Mouse (Mus musculus) MEL (cell line): Measurements from ENCODE around the gene Lrrc3c. TPM values are rescaled to one million over a fixed set of nuclear protein-coding genes. Genes with fewer than 3 reads are reported as not detected.

Experiments
- DNase-seq: peaks from one replicate; pipeline ENCODE4 v3.0.0; 2011; ENCODE audit warnings: low read depth, low spot score
- H3K27ac ChIP-seq: 2 replicates; pipeline ENCODE4 v1.5.1; 2012; ENCODE audit warnings: low read depth, mild to moderate bottlenecking, control low read depth, low read length, moderate library complexity; ENCODE audit not compliant: control insufficient read depth
- H3K27me3 ChIP-seq, 2 experiments: fragments of 150-350 bp in 1 of 2; sonication (generic) in 1 of 2; 2 replicates each; pipeline ENCODE4 v1.6.1; 2012; ENCODE audit warnings: low read length in 2 of 2, mild to moderate bottlenecking in 2 of 2, improper control_type of control experiment in 1 of 2, moderate library complexity in 1 of 2; ENCODE audit not compliant: insufficient read depth in 2 of 2, control insufficient read depth in 1 of 2
- H3K36me3 ChIP-seq, 2 experiments: 2 replicates each; pipeline ENCODE4 v1.6.1; 2012 to 2014; ENCODE audit warnings: low read length in 2 of 2, improper control_type of control experiment in 1 of 2, inconsistent platforms in 1 of 2, mild to moderate bottlenecking in 1 of 2; ENCODE audit not compliant: insufficient read depth in 2 of 2, control insufficient read depth in 1 of 2
- H3K4me1 ChIP-seq, 2 experiments: fragments of 150-350 bp in 1 of 2; sonication (generic) in 1 of 2; 2 replicates each; pipeline ENCODE4 v1.6.1; 2012; ENCODE audit warnings: low read length in 2 of 2, improper control_type of control experiment in 1 of 2, mild to moderate bottlenecking in 1 of 2; ENCODE audit not compliant: insufficient read depth in 2 of 2, control insufficient read depth in 1 of 2
- H3K4me3 ChIP-seq, 2 experiments: fragments of 150-350 bp in 1 of 2; sonication (generic) in 1 of 2; 2 replicates each; pipeline ENCODE4 v1.5.1; 2012; ENCODE audit warnings: low read depth in 2 of 2, low read length in 2 of 2, mild to moderate bottlenecking in 2 of 2, moderate library complexity in 2 of 2, control low read depth in 1 of 2, improper control_type of control experiment in 1 of 2; ENCODE audit not compliant: control insufficient read depth in 1 of 2, insufficient read depth in 1 of 2
- H3K79me2 ChIP-seq: 2 replicates; pipeline ENCODE4 v1.6.1; 2012; ENCODE audit warnings: mild to moderate bottlenecking, low read length, moderate library complexity; ENCODE audit not compliant: control insufficient read depth, poor library complexity, insufficient read depth
- H3K9ac ChIP-seq: 2 replicates; pipeline ENCODE4 v1.6.1; 2012; ENCODE audit warnings: low read depth, mild to moderate bottlenecking, control low read depth, low read length, moderate library complexity; ENCODE audit not compliant: control insufficient read depth, poor library complexity, severe bottlenecking
- H3K9me3 ChIP-seq: fragments of 150-350 bp; sonication (generic); replicated peaks from 2 replicates; pipeline ENCODE4 v1.6.1; 2012; ENCODE audit warnings: mild to moderate bottlenecking, low read length, improper control_type of control experiment, moderate library complexity; ENCODE audit not compliant: insufficient read depth
- BHLHE40 ChIP-seq: IDR thresholded peaks from 2 replicates; pipeline ENCODE4 v1.6.1; 2012; ENCODE audit warnings: low read depth, mild to moderate bottlenecking, inconsistent platforms, low read length, improper control_type of control experiment, borderline replicate concordance
- CHD1 ChIP-seq: IDR thresholded peaks from 2 replicates; pipeline ENCODE4 v1.6.1; 2012; ENCODE audit warnings: low read depth, mild to moderate bottlenecking, inconsistent platforms, low read length, improper control_type of control experiment
- CHD2 ChIP-seq: IDR thresholded peaks from 2 replicates; pipeline ENCODE4 v1.6.1; 2011; ENCODE audit warnings: low read length, improper control_type of control experiment
- CTCF ChIP-seq, 3 experiments: IDR thresholded peaks in 2 of 3; conservative IDR thresholded peaks in 1 of 3; 2 replicates each; pipeline ENCODE4 v1.5.1; 2011 to 2012; ENCODE audit warnings: low read length in 3 of 3, low read depth in 2 of 3, mild to moderate bottlenecking in 2 of 3, improper control_type of control experiment in 1 of 3, inconsistent platforms in 1 of 3, mixed read lengths in 1 of 3, moderate library complexity in 1 of 3; ENCODE audit not compliant: control insufficient read depth in 1 of 3, insufficient read depth in 1 of 3, poor library complexity in 1 of 3, severe bottlenecking in 1 of 3
- E2F4 ChIP-seq: IDR thresholded peaks from 2 replicates; pipeline ENCODE4 v1.6.1; 2011; ENCODE audit warnings: low read depth, low read length, improper control_type of control experiment, borderline replicate concordance
- ELF1 ChIP-seq: IDR thresholded peaks from 2 replicates; pipeline ENCODE4 v1.6.1; 2014; ENCODE audit warnings: low read depth, mild to moderate bottlenecking, inconsistent platforms, low read length, improper control_type of control experiment, moderate library complexity
- EP300 ChIP-seq, 2 experiments: IDR thresholded peaks; 2 replicates each; pipeline ENCODE4 v1.6.1; 2011; ENCODE audit warnings: improper control_type of control experiment in 2 of 2, low read length in 2 of 2, low read depth in 1 of 2, mild to moderate bottlenecking in 1 of 2
- ETS1 ChIP-seq: IDR thresholded peaks from 2 replicates; pipeline ENCODE4 v1.6.1; 2012; ENCODE audit warnings: low read depth, mild to moderate bottlenecking, inconsistent platforms, low read length, improper control_type of control experiment, moderate library complexity
- GATA1 ChIP-seq: IDR thresholded peaks from 2 replicates; pipeline ENCODE4 v1.6.1; 2011; ENCODE audit warnings: low read depth, low read length, improper control_type of control experiment
- HCFC1 ChIP-seq: IDR thresholded peaks from 2 replicates; pipeline ENCODE4 v1.6.1; 2012; ENCODE audit warnings: low read depth, mild to moderate bottlenecking, inconsistent platforms, low read length, improper control_type of control experiment, moderate library complexity
- JUND ChIP-seq: IDR thresholded peaks from 2 replicates; pipeline ENCODE4 v1.6.1; 2011; ENCODE audit warnings: low read depth, mild to moderate bottlenecking, improper control_type of control experiment, low read length
- MAFK ChIP-seq: IDR thresholded peaks from 2 replicates; pipeline ENCODE4 v1.6.1; 2011; ENCODE audit warnings: low read depth, mild to moderate bottlenecking, low read length, improper control_type of control experiment, borderline replicate concordance
- MAX ChIP-seq: IDR thresholded peaks from 2 replicates; pipeline ENCODE4 v1.6.1; 2011; ENCODE audit warnings: low read length, improper control_type of control experiment
- MAZ ChIP-seq: IDR thresholded peaks from 2 replicates; pipeline ENCODE4 v1.6.1; 2012; ENCODE audit warnings: low read depth, mild to moderate bottlenecking, inconsistent platforms, low read length, improper control_type of control experiment
- MEF2A ChIP-seq: IDR thresholded peaks from 2 replicates; pipeline ENCODE4 v1.6.1; 2014; ENCODE audit warnings: low read depth, mild to moderate bottlenecking, inconsistent platforms, low read length, improper control_type of control experiment; ENCODE audit not compliant: poor library complexity, insufficient replicate concordance, severe bottlenecking; ENCODE audit errors: extremely low read depth
- MYB ChIP-seq: IDR thresholded peaks from 2 replicates; pipeline ENCODE4 v1.6.1; 2011; ENCODE audit warnings: mild to moderate bottlenecking, low read depth, low read length, improper control_type of control experiment
- MYC ChIP-seq: IDR thresholded peaks from 2 replicates; pipeline ENCODE4 v1.6.1; 2011; ENCODE audit warnings: low read depth, mild to moderate bottlenecking, low read length, improper control_type of control experiment, moderate library complexity
- NELFE ChIP-seq: IDR thresholded peaks from 2 replicates; pipeline ENCODE4 v1.6.1; 2011; ENCODE audit warnings: low read depth, low read length, improper control_type of control experiment
- NRF1 ChIP-seq: IDR thresholded peaks from 2 replicates; pipeline ENCODE4 v1.6.1; 2014; ENCODE audit warnings: low read depth, mild to moderate bottlenecking, inconsistent platforms, low read length, improper control_type of control experiment, moderate library complexity; ENCODE audit not compliant: poor library complexity, insufficient read depth, severe bottlenecking
- POLR2AphosphoS2 ChIP-seq: IDR thresholded peaks from 2 replicates; pipeline ENCODE4 v1.6.1; 2011; ENCODE audit warnings: low read length, improper control_type of control experiment
- POLR2AphosphoS5 ChIP-seq: IDR thresholded peaks from 2 replicates; pipeline ENCODE4 v1.6.1; 2012; ENCODE audit warnings: low read depth, borderline replicate concordance, mild to moderate bottlenecking, inconsistent platforms, low read length, moderate library complexity, mixed read lengths
- RAD21 ChIP-seq: IDR thresholded peaks from 2 replicates; pipeline ENCODE4 v1.6.1; 2011; ENCODE audit warnings: mild to moderate bottlenecking, low read depth, low read length, improper control_type of control experiment
- RCOR1 ChIP-seq: IDR thresholded peaks from 2 replicates; pipeline ENCODE4 v1.6.1; 2012; ENCODE audit warnings: low read depth, mild to moderate bottlenecking, inconsistent platforms, low read length, improper control_type of control experiment
- SIN3A ChIP-seq: IDR thresholded peaks from 2 replicates; pipeline ENCODE4 v1.6.1; 2012; ENCODE audit warnings: low read length, improper control_type of control experiment, inconsistent platforms
- SMC3 ChIP-seq: IDR thresholded peaks from 2 replicates; pipeline ENCODE4 v1.6.1; 2011; ENCODE audit warnings: low read depth, low read length, improper control_type of control experiment
- TAL1 ChIP-seq: IDR thresholded peaks from 2 replicates; pipeline ENCODE4 v1.6.1; 2012; ENCODE audit warnings: mild to moderate bottlenecking, inconsistent platforms, low read length, moderate library complexity, mixed read lengths
- TBP ChIP-seq: IDR thresholded peaks from 2 replicates; pipeline ENCODE4 v1.8.0; 2011; ENCODE audit warnings: low read depth, low read length, improper control_type of control experiment
- TCF12 ChIP-seq: IDR thresholded peaks from 2 replicates; pipeline ENCODE4 v1.6.1; 2014; ENCODE audit warnings: low read depth, mild to moderate bottlenecking, inconsistent platforms, low read length, improper control_type of control experiment, moderate library complexity
- UBTF ChIP-seq: IDR thresholded peaks from 2 replicates; pipeline ENCODE4 v1.6.1; 2012; ENCODE audit warnings: low read depth, mild to moderate bottlenecking, inconsistent platforms, low read length, improper control_type of control experiment, moderate library complexity, borderline replicate concordance; ENCODE audit not compliant: insufficient read depth
- USF1 ChIP-seq: IDR thresholded peaks from 2 replicates; pipeline ENCODE4 v1.6.1; 2014; ENCODE audit warnings: low read depth, mild to moderate bottlenecking, inconsistent platforms, low read length, improper control_type of control experiment, moderate library complexity
- ZMIZ1 ChIP-seq: IDR thresholded peaks from 2 replicates; pipeline ENCODE4 v1.6.1; 2012; ENCODE audit warnings: low read depth, mild to moderate bottlenecking, inconsistent platforms, low read length, improper control_type of control experiment, moderate library complexity
- ZNF384 ChIP-seq: IDR thresholded peaks from 2 replicates; pipeline ENCODE4 v1.6.1; 2012; ENCODE audit warnings: low read depth, mild to moderate bottlenecking, inconsistent platforms, low read length, improper control_type of control experiment
- polyA plus RNA-seq, 2 experiments: library from polyadenylated mRNA; stranded (reverse) in 1 of 2; unstranded in 1 of 2; fragments of >175 nt in 1 of 2; fragments of >200 nt in 1 of 2; gene quantifications; 2 replicates each; pipeline versions ENCODE4 v1.2.1 to v1.2.4; 2012; ENCODE audit warnings: low replicate concordance in 2 of 2, low read depth in 1 of 2; ENCODE audit not compliant: insufficient read length in 2 of 2, insufficient read depth in 1 of 2, missing spikeins in 1 of 2
- total RNA-seq: library from RNA; depleted of rRNA; stranded (reverse); fragments of 300-350 nt; gene quantifications from 2 replicates; pipeline ENCODE4 v1.2.3, GENCODE M21; 2012

Lrrc3c gene
- total and polyA plus RNA-seq, 3 experiments, result not detected

DNA sequence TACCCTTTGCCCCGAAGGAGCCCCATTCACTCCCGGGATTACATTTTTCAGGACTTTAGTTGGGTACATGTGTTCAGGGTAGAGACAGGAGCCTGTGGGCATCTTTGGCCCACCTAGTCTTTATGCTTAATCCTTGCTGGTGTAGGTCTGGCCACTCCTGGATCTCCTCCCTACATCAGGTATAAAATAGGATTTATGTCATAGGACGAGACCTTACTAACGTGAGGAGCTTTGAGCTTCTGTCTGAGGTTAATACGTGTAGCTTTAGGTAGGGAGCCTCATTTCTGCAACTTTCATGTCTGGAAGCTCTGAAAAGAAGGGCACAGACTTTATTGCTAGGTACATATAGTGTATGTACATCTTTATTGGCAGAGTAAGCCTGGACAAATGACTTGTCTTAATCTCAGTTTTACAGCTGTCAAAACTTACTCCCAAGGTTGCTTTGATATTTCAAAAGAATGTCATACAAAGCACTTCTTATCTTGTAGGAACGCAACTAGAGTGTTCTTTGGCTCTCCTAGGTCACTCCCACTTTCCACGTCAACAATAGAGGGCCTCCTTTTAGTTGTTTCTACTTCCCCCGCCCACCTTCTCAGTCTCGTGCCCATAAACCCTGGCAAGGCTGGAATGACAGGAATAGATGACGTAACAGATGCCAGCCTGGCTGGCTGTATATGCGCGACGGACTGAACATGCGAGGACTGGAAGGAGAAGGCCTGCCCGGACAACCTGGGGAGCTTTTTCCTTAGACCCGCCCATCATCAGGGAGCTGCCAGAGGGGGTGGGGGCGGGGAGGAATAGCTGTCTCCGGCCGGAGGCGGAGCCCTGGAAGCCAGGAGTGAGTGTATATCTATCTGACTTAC lies 10.2 kb upstream of the Lrrc3c start (continued):
- TF ChIP-seq USF1 (peak; percentile 53), ELF1 (no peak), MAX (peak; percentile 57; the same call in 1 of the 2 replicates), EP300 (IDR thresholded peaks at IDR 0.05; ENCODE audit: low read depth in 1 of 2, low read length in 2 of 2) (peak; percentile 75 to 83)

DNA sequence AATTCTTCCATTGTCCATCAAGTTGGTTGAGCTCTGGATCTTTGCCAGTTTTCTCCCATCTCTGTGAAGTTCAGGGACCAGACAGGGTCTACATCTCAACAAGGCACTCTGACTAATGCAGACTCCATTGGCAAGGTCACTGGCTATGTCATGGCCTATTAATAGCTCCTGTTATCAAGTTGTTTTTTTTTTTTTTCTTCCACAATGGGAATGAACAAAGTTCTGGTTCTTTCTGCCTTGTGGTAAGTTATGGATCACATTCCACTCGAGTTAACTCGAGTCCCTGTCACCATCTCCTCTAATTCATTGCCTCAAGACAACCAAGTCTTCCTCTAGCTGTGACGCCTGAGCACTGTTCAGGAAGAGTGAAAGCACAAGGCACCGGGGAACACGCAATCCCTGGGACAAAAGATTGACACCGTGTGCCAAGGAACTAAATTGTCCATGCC lies 9.2 kb upstream of the Lrrc3c start:
- Histone ChIP-seq H3K4me3 (peak overlapping the region; percentile 63 to 77), H3K4me1 (peaks cover 28 to 42% of the 10 kb centered on the region in 2 experiments), H3K79me2 (peaks cover 30% of the 10 kb centered on the region), H3K9me3 (no peaks in the 10 kb centered on the region), H3K27ac (peak overlapping the region; percentile 98), H3K36me3 (peaks cover 0 to 36% of the 10 kb centered on the region in 2 experiments; a peak in 2 of 4 replicates), H3K9ac (peak overlapping the region; percentile 70), H3K27me3 (peaks cover 5 to 8% of the 10 kb centered on the region in 2 experiments)
- DNase-seq, result peak; percentile 73
- no peak for TF ChIP-seq ZMIZ1
- no peak for TF ChIP-seq CTCF (IDR thresholded peaks at IDR 0.05 in 2 of 3, conservative IDR thresholded peaks at IDR 0.05 in 1 of 3; ENCODE audit: control insufficient read depth in 1 of 3, insufficient read depth in 1 of 3, low read depth in 2 of 3, low read length in 3 of 3, poor library complexity in 1 of 3, severe bottlenecking in 1 of 3)
- no peak for TF ChIP-seq NELFE
- TF ChIP-seq ELF1, result no peak
- TF ChIP-seq JUND, result 0 out of 2 replicates have a peak, but pooled peaks have one; percentile 3
- TF ChIP-seq SMC3, result no peak
- TF ChIP-seq E2F4, result no peak
- TF ChIP-seq RCOR1, result peak; percentile 31; the same call in 1 of the 2 replicates
- TF ChIP-seq HCFC1, result no peak
- no peak for TF ChIP-seq POLR2AphosphoS2
- TF ChIP-seq GATA1, result no peak
- no peak for TF ChIP-seq RAD21
- peak; percentile 18; the same call in 1 of the 2 replicates for TF ChIP-seq MYC
- TF ChIP-seq CHD2, result no peak
- TF ChIP-seq MYB, result no peak
- no peak for TF ChIP-seq NRF1
- TF ChIP-seq EP300 (IDR thresholded peaks at IDR 0.05; ENCODE audit: low read depth in 1 of 2, low read length in 2 of 2), result 0 out of 4 replicates have a peak, but pooled peaks of 1 of the 2 experiments have one; percentile 12
- peak; percentile 32; the same call in 1 of the 2 replicates for TF ChIP-seq MAX
- no peak for TF ChIP-seq BHLHE40
- TF ChIP-seq TAL1, result no peak
- no peak; the same call in 1 of the 2 replicates for TF ChIP-seq ETS1
- peak; percentile 89 for TF ChIP-seq ZNF384
- no peak for TF ChIP-seq MAFK
- TF ChIP-seq UBTF, result no peak
- TF ChIP-seq POLR2AphosphoS5, result 0 out of 2 replicates have a peak, but pooled peaks have one; percentile 33
- no peak for TF ChIP-seq TBP
- peak; percentile 96 for TF ChIP-seq MEF2A
- TF ChIP-seq CHD1, result peak; percentile 56; the same call in 1 of the 2 replicates
- TF ChIP-seq MAZ, result no peak; the same call in 1 of the 2 replicates
- TF ChIP-seq TCF12, result no peak; the same call in 1 of the 2 replicates
- TF ChIP-seq SIN3A, result no peak
